ENCODE assay signal across 32 mouse cellular contexts in the genomic region with DNA sequence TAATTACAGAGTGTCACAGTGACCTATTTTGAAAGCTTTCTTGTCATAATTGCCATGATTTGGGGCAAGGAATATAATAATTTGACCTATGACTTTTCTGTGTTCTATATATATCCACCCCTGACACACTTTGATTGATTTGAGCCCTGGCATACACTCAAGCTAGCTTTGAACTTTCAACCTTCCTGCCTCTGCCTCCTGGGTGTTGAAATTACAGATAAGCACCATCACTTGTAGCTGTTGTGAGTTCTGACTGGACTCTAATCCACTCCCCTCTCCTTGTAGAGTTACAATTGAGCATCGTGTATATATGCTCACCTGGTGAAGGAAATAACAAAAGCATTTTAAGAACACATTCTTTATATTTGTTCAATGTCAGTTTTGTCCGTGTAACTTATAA.
"Had no signal": no experiment of that assay in that cellular context is flagged by ENCODE, and none has a peak within 500 bp of the region (broad histone marks: within the 10 kb centered on the region; RNA-seq: fewer than 3 reads in every experiment).

No protein-coding gene starts in this region.

- H3K9ac ChIP-seq: limb, embryonic 12.5 days; limb, embryonic 13.5 days; limb, embryonic 15.5 days; liver, embryonic 12.5 days; liver, embryonic 13.5 days; liver, embryonic 14.5 days; liver, embryonic 15.5 days; lung, embryonic 14.5 days; lung, embryonic 15.5 days; midbrain, embryonic 12.5 days; midbrain, embryonic 13.5 days; midbrain, embryonic 15.5 days; neural tube, embryonic 12.5 days had no signal

- DNase-seq: left cerebral cortex, postnatal 4 days; liver; liver, embryonic 13.5 days; lung, adult 18-20 months; lung, adult 2 months; lung, embryonic 14.5 days; lung, postnatal 10 days; lung, postnatal 14 days; lung, postnatal 36 days; lung, postnatal 4 days; midbrain, embryonic 14.5 days had no signal

- H3K4me3 ChIP-seq: left cerebral cortex, adult 2 months; limb, embryonic 10.5 days; limb, embryonic 12.5 days; limb, embryonic 13.5 days; limb, embryonic 15.5 days; liver, embryonic 12.5 days; liver, embryonic 13.5 days; liver, embryonic 15.5 days; lung, embryonic 15.5 days; megakaryocyte, embryonic 14.5 days; midbrain, embryonic 10.5 days; midbrain, embryonic 12.5 days; midbrain, embryonic 13.5 days; midbrain, embryonic 15.5 days; myocyte; neural tube, embryonic 12.5 days had no signal

- H3K27me3 ChIP-seq: limb, embryonic 12.5 days; limb, embryonic 13.5 days; limb, embryonic 15.5 days; liver, embryonic 12.5 days; liver, embryonic 13.5 days; liver, embryonic 15.5 days; lung, embryonic 15.5 days; megakaryocyte, embryonic 14.5 days; midbrain, embryonic 12.5 days; midbrain, embryonic 13.5 days; midbrain, embryonic 15.5 days; neural tube, embryonic 12.5 days had no signal

- H3K4me1 ChIP-seq: limb, embryonic 10.5 days; limb, embryonic 12.5 days; limb, embryonic 13.5 days; limb, embryonic 15.5 days; liver, embryonic 15.5 days; lung, embryonic 15.5 days; megakaryocyte, embryonic 14.5 days; midbrain, embryonic 10.5 days; midbrain, embryonic 12.5 days; midbrain, embryonic 13.5 days; midbrain, embryonic 15.5 days; neural tube, embryonic 12.5 days had no signal

- H3K9me3 ChIP-seq: limb, embryonic 10.5 days; limb, embryonic 12.5 days; limb, embryonic 13.5 days; limb, embryonic 15.5 days; liver, embryonic 12.5 days; liver, embryonic 13.5 days; liver, embryonic 15.5 days; lung, embryonic 15.5 days; megakaryocyte, embryonic 14.5 days; midbrain, embryonic 10.5 days; midbrain, embryonic 12.5 days; midbrain, embryonic 13.5 days; midbrain, embryonic 15.5 days; neural tube, embryonic 12.5 days had no signal

- H3K27ac ChIP-seq: left cerebral cortex, adult 2 months; limb, embryonic 10.5 days; limb, embryonic 12.5 days; limb, embryonic 13.5 days; limb, embryonic 15.5 days; liver, embryonic 12.5 days; liver, embryonic 13.5 days; liver, embryonic 14.5 days; liver, embryonic 15.5 days; lung, embryonic 15.5 days; macrophage; midbrain, embryonic 10.5 days; midbrain, embryonic 12.5 days; midbrain, embryonic 13.5 days; midbrain, embryonic 15.5 days; neural tube, embryonic 12.5 days had no signal

- ATAC-seq: liver, embryonic 12.5 days; lung, postnatal 0 days; midbrain, embryonic 13.5 days; midbrain, embryonic 15.5 days; midbrain, embryonic 16.5 days had no signal

- H3K4me2 ChIP-seq: limb, embryonic 12.5 days; limb, embryonic 13.5 days; limb, embryonic 15.5 days; liver, embryonic 11.5 days; liver, embryonic 12.5 days; liver, embryonic 13.5 days; liver, embryonic 15.5 days; lung, embryonic 14.5 days; lung, embryonic 15.5 days; midbrain, embryonic 11.5 days; midbrain, embryonic 12.5 days; midbrain, embryonic 13.5 days; midbrain, embryonic 15.5 days; neural tube, embryonic 12.5 days had no signal
